Mouse (Mus musculus): ENCODE data around the gene Coro2a. TPM values are rescaled to one million over a fixed set of nuclear protein-coding genes. Genes with fewer than 3 reads are reported as not detected.
"Not testable (repeated sequence)": the region's sequence is repeated elsewhere in the genome, so short reads cannot be mapped to it uniquely, and the experiment has no call there.

Gene Coro2a
- polyA plus RNA-seq, 1 experiment = 0.33 TPM

GRCm38 (mm10) chr4:46641283-46641682 is 39.3 kb upstream of the Coro2a start:
- H3K79me2 ChIP-seq (ENCODE audit: control insufficient read depth, insufficient read depth) = no peaks in the 10 kb centered on the region
- H3K27me3 ChIP-seq (ENCODE audit: control insufficient read depth, insufficient read depth, insufficient read length) = no peaks in the 10 kb centered on the region
- TF ChIP-seq USF1 (IDR thresholded peaks at IDR 0.05; ENCODE audit: low read depth) = no peak
- H3K36me3 ChIP-seq (ENCODE audit: control insufficient read depth, insufficient read depth) = no peaks in the 10 kb centered on the region
- H3ac ChIP-seq (ENCODE audit: control insufficient read depth, insufficient read length, low read depth) = no peak overlapping the region
- no peak overlapping the region for H3K4me3 ChIP-seq (ENCODE audit: insufficient read depth, poor library complexity, severe bottlenecking)
- no peaks in the 10 kb centered on the region for H3K79me3 ChIP-seq (ENCODE audit: low read depth)

GRCm38 (mm10) chr4:46639866-46640265 is 37.9 kb upstream of the Coro2a start:
- Histone ChIP-seq H3K36me3 (ENCODE audit: control insufficient read depth, insufficient read depth) (no peaks in the 10 kb centered on the region), H3ac (ENCODE audit: control insufficient read depth, insufficient read length, low read depth) (no peak overlapping the region), H3K79me2 (ENCODE audit: control insufficient read depth, insufficient read depth) (no peaks in the 10 kb centered on the region), H3K4me3 (ENCODE audit: insufficient read depth, poor library complexity, severe bottlenecking) (no peak overlapping the region), H3K79me3 (ENCODE audit: low read depth) (no peaks in the 10 kb centered on the region), H3K27me3 (ENCODE audit: control insufficient read depth, insufficient read depth, insufficient read length) (no peaks in the 10 kb centered on the region)
- TF ChIP-seq MAX (IDR thresholded peaks at IDR 0.05) (no peak), MYOD1 (IDR thresholded peaks at IDR 0.05; ENCODE audit: control insufficient read depth, insufficient read length, low read depth) (no peak), USF1 (IDR thresholded peaks at IDR 0.05; ENCODE audit: low read depth) (no peak), MYOG (IDR thresholded peaks at IDR 0.05; ENCODE audit: control insufficient read depth, extremely low read depth, insufficient read length) (no peak), FOSL1 (IDR thresholded peaks at IDR 0.05; ENCODE audit: insufficient read depth, low read length, poor library complexity, severe bottlenecking) (no peak), CTCF (IDR thresholded peaks at IDR 0.05; ENCODE audit: control insufficient read depth, insufficient read depth, insufficient read length) (no peak), CEBPB (IDR thresholded peaks at IDR 0.05; ENCODE audit: low read depth) (no peak)

GRCm38 (mm10) chr4:46637250-46637649 is 35.2 kb upstream of the Coro2a start:
- not testable (repeated sequence) for H3K79me3 ChIP-seq (ENCODE audit: low read depth); H3K36me3 ChIP-seq (ENCODE audit: control insufficient read depth, insufficient read depth); H3K4me3 ChIP-seq (ENCODE audit: insufficient read depth, poor library complexity, severe bottlenecking); H3K79me2 ChIP-seq (ENCODE audit: control insufficient read depth, insufficient read depth); H3ac ChIP-seq (ENCODE audit: control insufficient read depth, insufficient read length, low read depth); H3K27me3 ChIP-seq (ENCODE audit: control insufficient read depth, insufficient read depth, insufficient read length)

GRCm38 (mm10) chr4:46635702-46636430 is 33.9 kb upstream of the Coro2a start:
- Histone ChIP-seq H3ac (ENCODE audit: control insufficient read depth, insufficient read length, low read depth) (no peak overlapping the region), H3K27me3 (ENCODE audit: control insufficient read depth, insufficient read depth, insufficient read length) (no peaks in the 10 kb centered on the region), H3K79me2 (ENCODE audit: control insufficient read depth, insufficient read depth) (no peaks in the 10 kb centered on the region), H3K4me3 (ENCODE audit: insufficient read depth, poor library complexity, severe bottlenecking) (no peak overlapping the region), H3K79me3 (ENCODE audit: low read depth) (no peaks in the 10 kb centered on the region), H3K36me3 (ENCODE audit: control insufficient read depth, insufficient read depth) (no peaks in the 10 kb centered on the region)
- no peak for TF ChIP-seq CTCF (IDR thresholded peaks at IDR 0.05; ENCODE audit: control insufficient read depth, insufficient read depth, insufficient read length)
- no peak for TF ChIP-seq CEBPB (IDR thresholded peaks at IDR 0.05; ENCODE audit: low read depth)
- TF ChIP-seq MYOG (IDR thresholded peaks at IDR 0.05; ENCODE audit: control insufficient read depth, extremely low read depth, insufficient read length) = no peak
- TF ChIP-seq MYOD1 (IDR thresholded peaks at IDR 0.05; ENCODE audit: control insufficient read depth, insufficient read length, low read depth) = no peak
- TF ChIP-seq USF1 (IDR thresholded peaks at IDR 0.05; ENCODE audit: low read depth) = no peak
- no peak for TF ChIP-seq FOSL1 (IDR thresholded peaks at IDR 0.05; ENCODE audit: insufficient read depth, low read length, poor library complexity, severe bottlenecking)
- TF ChIP-seq MAX (IDR thresholded peaks at IDR 0.05) = no peak

- no peak for TF ChIP-seq USF1 (IDR thresholded peaks at IDR 0.05; ENCODE audit: low read depth)
- TF ChIP-seq CEBPB (IDR thresholded peaks at IDR 0.05; ENCODE audit: low read depth) = no peak
- no peak for TF ChIP-seq MYOG (IDR thresholded peaks at IDR 0.05; ENCODE audit: control insufficient read depth, extremely low read depth, insufficient read length)
- no peak for TF ChIP-seq FOSL1 (IDR thresholded peaks at IDR 0.05; ENCODE audit: insufficient read depth, low read length, poor library complexity, severe bottlenecking)
- no peak for TF ChIP-seq MAX (IDR thresholded peaks at IDR 0.05)
- TF ChIP-seq CTCF (IDR thresholded peaks at IDR 0.05; ENCODE audit: control insufficient read depth, insufficient read depth, insufficient read length) = no peak
- no peak for TF ChIP-seq MYOD1 (IDR thresholded peaks at IDR 0.05; ENCODE audit: control insufficient read depth, insufficient read length, low read depth)
- Histone ChIP-seq H3K79me2 (ENCODE audit: control insufficient read depth, insufficient read depth) (no peaks in the 10 kb centered on the region), H3K27me3 (ENCODE audit: control insufficient read depth, insufficient read depth, insufficient read length) (no peaks in the 10 kb centered on the region)
Measured at GRCm38 (mm10) chr4:46634881-46635280, 32.9 kb upstream of the Coro2a start.

GRCm38 (mm10) chr4:46633565-46633964 is 31.6 kb upstream of the Coro2a start:
- not testable (repeated sequence) for H3K4me3 ChIP-seq (ENCODE audit: insufficient read depth, poor library complexity, severe bottlenecking); H3K27me3 ChIP-seq (ENCODE audit: control insufficient read depth, insufficient read depth, insufficient read length); H3ac ChIP-seq (ENCODE audit: control insufficient read depth, insufficient read length, low read depth); H3K36me3 ChIP-seq (ENCODE audit: control insufficient read depth, insufficient read depth); H3K79me2 ChIP-seq (ENCODE audit: control insufficient read depth, insufficient read depth); H3K79me3 ChIP-seq (ENCODE audit: low read depth)

More at GRCm38 (mm10) chr4:46634881-46635280, 32.9 kb upstream of the Coro2a start:
- no peak overlapping the region for H3K4me3 ChIP-seq (ENCODE audit: insufficient read depth, poor library complexity, severe bottlenecking)
- no peaks in the 10 kb centered on the region for H3K36me3 ChIP-seq (ENCODE audit: control insufficient read depth, insufficient read depth)
- H3K79me3 ChIP-seq (ENCODE audit: low read depth) = no peaks in the 10 kb centered on the region
- no peak overlapping the region for H3ac ChIP-seq (ENCODE audit: control insufficient read depth, insufficient read length, low read depth)

All from C2C12 (cell line).